ENCODE assay signal across 8 mouse cellular contexts in the genomic region with DNA sequence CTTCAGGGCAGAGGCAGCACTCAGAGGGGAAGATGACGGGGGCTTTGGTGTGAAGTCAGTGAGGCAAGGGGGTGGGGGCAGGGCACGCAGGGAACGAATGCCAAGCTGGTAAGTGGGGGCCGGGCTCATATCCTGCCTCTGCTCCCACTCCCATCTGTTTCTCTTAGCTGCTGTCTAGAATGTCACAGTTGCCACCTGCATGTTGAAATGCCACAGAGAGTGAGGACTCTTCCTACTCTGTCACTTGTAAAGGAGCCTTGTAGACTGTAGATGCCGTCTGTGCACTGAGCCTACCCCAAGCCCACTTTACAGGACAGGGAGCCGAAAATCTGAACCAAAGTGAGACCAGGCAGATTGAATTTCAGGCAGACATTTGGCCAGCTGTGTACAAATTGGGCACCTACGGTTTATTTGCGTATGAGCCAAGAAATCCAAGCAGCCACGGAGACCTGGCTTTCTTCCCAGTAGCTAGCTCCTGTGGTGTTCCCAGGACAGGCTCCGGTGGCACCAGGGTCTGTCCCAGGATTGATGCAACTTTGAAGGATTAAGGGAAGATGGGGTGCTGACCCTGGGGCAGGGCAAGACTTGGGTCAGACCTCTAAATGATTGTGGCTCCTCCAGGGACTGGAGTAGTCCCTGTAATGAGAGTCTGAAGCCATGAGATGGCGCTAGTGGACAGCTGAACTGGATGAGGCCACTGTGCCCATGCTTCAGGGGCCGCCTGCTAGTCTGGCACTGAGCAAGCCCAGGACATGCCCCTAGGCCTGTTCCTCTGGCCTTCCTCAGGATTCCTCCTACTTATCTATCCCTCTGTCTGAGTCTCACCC. TPM values are rescaled to one million over a fixed set of nuclear protein-coding genes. Genes with fewer than 3 reads are reported as not detected.
DNase-seq lines count a peak whose midpoint lies in the region; ATAC-seq and TF ChIP-seq lines count a peak whose summit lies in the region.

No protein-coding gene starts in this region.

- no peak overlapping the region for H3K4me3 ChIP-seq in liver, embryonic 14.5 days (ENCODE audit: insufficient read depth in 1 of 2, low read depth in 2 of 2, low read length in 2 of 2)
- no peak overlapping the region for H3K4me3 ChIP-seq in neural tube, embryonic 15.5 days (replicated peaks)

- H3K36me3 ChIP-seq in liver, embryonic 14.5 days (replicated peaks; ENCODE audit: control insufficient read depth, insufficient read depth, low read depth), result no peaks in the 10 kb centered on the region
- no peaks in the 10 kb centered on the region for H3K36me3 ChIP-seq in neural tube, embryonic 15.5 days

- no peaks in the 10 kb centered on the region for H3K9me3 ChIP-seq in liver, embryonic 14.5 days (ENCODE audit: control insufficient read depth, low read length)
- H3K9me3 ChIP-seq in neural tube, embryonic 15.5 days (replicated peaks), result no peaks in the 10 kb centered on the region

- no peak overlapping the region for H3K9ac ChIP-seq in liver, embryonic 14.5 days (replicated peaks)
- H3K9ac ChIP-seq in neural tube, embryonic 15.5 days (replicated peaks), result no peak overlapping the region

- DNase-seq in B cell, adult 2 months, result peak; percentile 47 to 48
- peak; percentile 76 for DNase-seq in NIH3T3 (ENCODE audit: low read depth)
- DNase-seq in gastrocnemius, postnatal 14 days, result peak; percentile 68
- peak; percentile 80 for DNase-seq in kidney, postnatal 10 days
- DNase-seq in liver, embryonic 14.5 days (ENCODE audit: low read depth in 3 of 3, low spot score in 3 of 3), result peak in 1 of 3 experiments; percentile 43
- no peak for DNase-seq in urinary bladder, adult 18-20 months (ENCODE audit: low spot score in 2 of 2)

- WGBS in liver, embryonic 14.5 days (ENCODE audit: insufficient replicate concordance), result 41% methylated on average over 12 of the region's 12 CpGs
- 33% methylated on average over 12 of the region's 12 CpGs for WGBS in neural tube, embryonic 15.5 days

- H3K4me1 ChIP-seq in liver, embryonic 14.5 days (replicated peaks; ENCODE audit: control insufficient read depth in 2 of 2, insufficient read depth in 2 of 2, low read length in 1 of 2), result 0 out of 4 replicates have a peak, but pooled peaks cover 0 to 2% of the 10 kb centered on the region in 2 experiments
- H3K4me1 ChIP-seq in neural tube, embryonic 15.5 days, result peaks cover 21% of the 10 kb centered on the region

- TF ChIP-seq CTCF in liver, embryonic 14.5 days (IDR thresholded peaks at IDR 0.05; ENCODE audit: low read depth), result peak; percentile 83

- TF ChIP-seq EP300 in liver, embryonic 14.5 days (IDR thresholded peaks at IDR 0.05; ENCODE audit: low read depth), result no peak

- peak; percentile 84 for ATAC-seq in common myeloid progenitor, adult 5-6 weeks (replicated peaks; ENCODE audit: low read depth, poor library complexity, severe bottlenecking)
- ATAC-seq in liver, embryonic 14.5 days (ENCODE audit: insufficient read depth), result peak; percentile 26; the same call in 1 of the 2 replicates
- peak; percentile 60 for ATAC-seq in neural tube, embryonic 15.5 days (ENCODE audit: low FRiP score)

- H3K4me2 ChIP-seq in liver, embryonic 14.5 days (ENCODE audit: low read depth), result no peak overlapping the region
- no peak overlapping the region for H3K4me2 ChIP-seq in neural tube, embryonic 15.5 days

- intact Hi-C loops in gastrocnemius, postnatal 14 days (cut with DNase I; ENCODE audit: low total_unique reads), result loop anchor here (5.0 kb wide), 1 partner anchor 39 kb away; no protein-coding TSS in a partner anchor

- no peaks in the 10 kb centered on the region for H3K27me3 ChIP-seq in liver, embryonic 14.5 days (ENCODE audit: control insufficient read depth, insufficient read depth, low read length)
- H3K27me3 ChIP-seq in neural tube, embryonic 15.5 days (replicated peaks), result no peaks in the 10 kb centered on the region

- H3K27ac ChIP-seq in liver, embryonic 14.5 days, result no peak overlapping the region
- H3K27ac ChIP-seq in neural tube, embryonic 15.5 days (replicated peaks), result no peak overlapping the region

RNA-seq across cellular contexts. Expression of gene Arhgef17, which starts 11.1 kb away (rescaled TPM):
- total RNA-seq in common myeloid progenitor, adult 5-6 weeks (2017), result 0.05 and 0.59 TPM in 2 replicates
- total RNA-seq in gastrocnemius, postnatal 14 days (2021), result 10 to 100 TPM; 21.9 to 25.7 TPM
- polyA plus RNA-seq in liver, embryonic 14.5 days (2012; rRNA removed), result 1.7 and 2.0 TPM in 2 replicates
- 0.70 and 0.72 TPM in 2 replicates for polyA plus RNA-seq in liver, embryonic 14.5 days (2014; fragmentation: Nextera tagmentation; extraction: Ambion mirVana)
- polyA plus RNA-seq in neural tube, embryonic 15.5 days (2015; fragmentation: Nextera tagmentation; extraction: Ambion mirVana), result 12.2 and 12.9 TPM in 2 replicates

RNA-seq across cellular contexts. Expression of gene P2ry6, which starts 31.4 kb away (rescaled TPM):
- total RNA-seq in common myeloid progenitor, adult 5-6 weeks (2017), result not detected in 2 replicates
- total RNA-seq in gastrocnemius, postnatal 14 days (2021), result 1 to 10 TPM; 1.6 to 2.1 TPM
- 2.0 and 2.9 TPM in 2 replicates for polyA plus RNA-seq in liver, embryonic 14.5 days (2012; rRNA removed)
- 2.9 TPM in 2 replicates for polyA plus RNA-seq in liver, embryonic 14.5 days (2014; fragmentation: Nextera tagmentation; extraction: Ambion mirVana)
- 4.1 and 4.6 TPM in 2 replicates for polyA plus RNA-seq in neural tube, embryonic 15.5 days (2015; fragmentation: Nextera tagmentation; extraction: Ambion mirVana)

Comparison
In these comparisons a context has a peak if more than half of its experiments do, and no peak if none do; other contexts are left out.
1. DNase-seq: peak in B cell, adult 2 months (2 of 2), NIH3T3 (single experiment), gastrocnemius, postnatal 14 days (single experiment) and kidney, postnatal 10 days (single experiment); none in urinary bladder, adult 18-20 months (0 of 2).
2. ATAC-seq: peak in every context shown above with its lines; median percentile 84 in common myeloid progenitor, adult 5-6 weeks; 60 in neural tube, embryonic 15.5 days; 26 in liver, embryonic 14.5 days.
3. RNA of gene Arhgef17, which starts 11.1 kb away (total RNA-seq): 21.9 to 25.7 TPM in gastrocnemius, postnatal 14 days; 0.05 to 0.59 TPM in common myeloid progenitor, adult 5-6 weeks; every median in the first group is over 10 times any median in the second.